Mouse (Mus musculus): ENCODE results near the gene Bach2. TPM values are rescaled to one million over a fixed set of nuclear protein-coding genes. Genes with fewer than 3 reads are reported as not detected.

The Bach2 gene
- total RNA-seq, 2 experiments from 2014 or later, result 15.1 to 16.1 TPM

DNA sequence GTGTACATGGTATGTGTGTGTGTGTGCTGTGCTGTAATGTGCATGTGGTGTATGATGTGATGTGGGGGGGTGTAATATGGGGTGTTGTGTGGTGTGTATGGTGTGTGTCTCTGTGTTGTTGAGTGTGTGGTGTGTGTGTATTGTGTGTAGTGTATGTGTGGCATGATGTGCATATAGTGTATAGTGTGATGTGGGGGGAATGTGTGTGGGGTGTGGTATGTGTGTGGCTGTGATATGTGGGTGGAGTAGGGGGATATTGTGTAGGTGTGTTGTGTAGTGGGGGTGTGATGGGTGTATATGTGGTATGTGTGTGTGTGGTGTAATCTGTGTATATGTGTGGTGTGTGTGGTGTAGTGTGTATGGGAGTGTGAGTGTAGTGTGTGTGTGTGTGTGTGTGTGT lies 15.0 kb upstream of the Bach2 start:
- no peak for DNase-seq (ENCODE audit: low spot score in 2 of 2)

DNA sequence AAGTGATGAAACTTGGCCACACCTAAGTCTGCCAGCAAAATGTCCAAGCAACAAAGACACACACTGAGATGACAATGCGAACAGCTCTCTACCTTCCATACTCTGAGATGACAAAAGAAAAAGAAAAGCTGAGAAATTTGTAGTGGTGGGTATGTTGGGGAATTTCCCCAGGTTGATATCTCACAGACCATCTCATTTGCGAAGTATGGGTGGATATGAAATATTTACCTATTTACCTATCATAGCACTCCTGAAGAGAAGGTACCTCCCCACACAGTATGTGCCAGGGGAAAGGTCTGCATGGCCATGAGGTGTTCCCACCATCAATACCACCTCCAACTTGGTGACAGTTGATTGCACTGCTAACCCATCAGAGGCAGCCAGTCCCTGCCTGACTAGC lies 13.4 kb upstream of the Bach2 start:
- DNase-seq (ENCODE audit: low spot score in 2 of 2), result no peak

DNA sequence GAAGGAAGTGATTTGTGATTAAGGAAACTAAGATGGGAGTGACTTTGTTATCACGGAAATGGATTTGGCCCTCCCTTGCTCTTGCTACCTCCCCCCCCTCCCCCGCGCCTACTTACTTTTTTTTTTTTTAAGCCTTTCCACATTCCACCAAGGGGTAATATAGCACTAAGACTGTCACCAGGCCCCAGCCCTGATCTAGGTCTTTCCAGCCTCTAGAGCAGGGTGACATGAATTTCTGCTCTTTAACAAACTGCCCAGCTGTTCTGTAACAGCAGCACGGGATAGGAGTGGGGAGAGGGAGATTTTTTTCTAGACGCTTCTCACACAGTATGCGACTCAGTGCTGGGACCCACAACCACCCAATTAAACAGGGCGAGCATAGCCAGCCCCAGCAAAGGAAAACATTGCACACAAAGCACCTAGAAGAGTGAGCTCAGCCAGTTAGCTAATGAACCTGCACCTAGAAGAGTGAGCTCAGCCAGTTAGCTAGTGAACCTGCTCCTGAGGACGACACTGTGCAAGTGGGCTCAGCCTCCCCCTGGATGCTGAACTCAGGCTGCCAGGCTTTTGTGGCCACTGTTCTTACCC lies 10.5 kb upstream of the Bach2 start:
- DNase-seq (ENCODE audit: low spot score in 2 of 2), result no peak

DNA sequence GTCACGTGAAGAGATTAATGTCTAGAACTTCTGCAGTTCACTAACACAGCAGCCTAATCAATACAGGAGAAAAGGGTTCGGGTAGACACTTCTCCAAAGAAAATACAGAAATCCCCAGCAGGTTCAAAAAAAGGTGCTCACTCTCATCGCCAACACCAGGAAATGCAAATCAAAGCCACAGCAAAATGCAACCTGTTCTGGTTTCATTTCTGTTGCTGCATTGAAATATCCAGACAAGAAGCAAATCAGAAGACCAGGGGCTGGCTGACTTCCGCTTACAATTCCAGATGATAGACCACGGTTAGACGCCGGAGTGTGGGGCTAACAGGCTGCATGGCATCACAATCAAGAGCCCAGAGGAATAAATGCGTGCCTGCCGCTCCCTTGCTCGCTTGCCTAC lies 9.3 kb upstream of the Bach2 start:
- no peak for DNase-seq (ENCODE audit: low spot score in 2 of 2)

DNA sequence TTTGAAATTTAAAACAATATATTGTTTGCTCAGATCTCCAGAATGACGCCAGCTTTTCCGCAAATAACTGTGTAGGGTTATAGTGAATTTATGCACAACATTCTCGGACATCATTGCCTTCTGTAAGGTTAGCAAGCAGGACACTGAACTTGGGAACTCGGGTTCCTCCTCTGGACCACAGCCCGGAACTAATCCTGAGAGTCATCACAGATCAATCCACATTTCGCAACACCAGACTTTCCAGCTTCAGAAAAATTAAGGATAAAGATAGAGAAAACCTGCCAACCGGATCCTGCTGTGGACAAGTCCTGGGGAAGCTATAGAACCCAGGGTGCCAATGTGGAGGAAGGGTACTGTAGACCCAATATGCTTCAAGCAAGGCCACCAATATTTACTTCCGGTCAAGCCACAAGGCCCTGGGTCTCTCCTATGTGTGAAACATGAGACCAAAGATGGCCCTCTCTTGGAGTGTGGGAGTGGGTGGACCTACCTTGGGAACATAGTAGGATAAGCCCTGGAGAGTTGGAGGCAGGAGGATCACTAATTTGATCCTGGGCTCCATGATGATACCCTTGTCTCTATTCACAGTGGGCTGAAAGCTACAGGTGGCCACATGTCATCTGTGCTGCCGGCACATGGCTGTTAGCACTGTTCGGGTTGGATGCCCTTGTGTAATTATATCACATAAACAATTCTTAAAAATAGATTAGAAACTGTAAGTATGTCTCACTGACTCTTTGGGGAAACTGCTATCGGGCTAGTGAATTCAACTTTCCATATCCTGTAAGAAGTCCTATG lies 7.1 kb upstream of the Bach2 start:
- no peak for DNase-seq (ENCODE audit: low spot score in 2 of 2)

DNA sequence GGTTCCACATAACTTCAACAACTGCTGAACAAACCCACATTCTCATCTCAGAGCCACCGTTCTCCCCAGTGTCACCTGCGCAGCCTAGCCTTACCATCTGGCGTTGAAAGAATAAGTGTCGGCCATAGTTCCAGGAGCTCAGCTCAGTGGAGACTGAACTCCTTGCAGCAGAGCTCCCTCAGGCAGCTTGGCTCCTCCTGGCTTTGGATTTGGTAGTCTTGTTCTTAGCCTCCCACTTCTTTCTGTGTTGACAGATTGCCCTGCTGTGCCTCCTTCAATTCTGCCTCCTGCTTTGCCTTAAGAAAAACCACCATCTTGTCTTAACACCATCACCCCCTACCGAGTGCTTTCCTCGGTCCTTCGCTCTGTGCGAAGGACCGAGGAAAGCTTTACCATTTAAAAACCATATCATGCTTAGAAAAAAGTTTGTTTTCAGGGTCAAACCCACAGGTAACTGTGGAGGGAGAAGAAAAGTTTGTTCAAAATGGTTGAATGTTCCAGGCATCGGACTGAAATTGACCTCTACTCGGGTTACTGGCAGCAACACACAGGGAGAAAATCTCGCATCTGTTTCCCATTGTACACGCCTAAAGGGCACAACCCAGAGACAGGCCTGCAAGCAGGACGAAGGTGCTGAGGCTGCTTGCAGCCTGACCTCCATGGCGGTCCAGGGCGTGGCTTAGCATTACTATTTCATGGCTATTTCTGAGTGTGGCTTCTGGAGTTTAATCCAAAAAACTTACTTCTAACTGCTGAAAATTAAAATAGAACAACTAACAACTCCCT lies 2.5 kb upstream of the Bach2 start:
- DNase-seq (ENCODE audit: low spot score in 2 of 2), result no peak

DNA sequence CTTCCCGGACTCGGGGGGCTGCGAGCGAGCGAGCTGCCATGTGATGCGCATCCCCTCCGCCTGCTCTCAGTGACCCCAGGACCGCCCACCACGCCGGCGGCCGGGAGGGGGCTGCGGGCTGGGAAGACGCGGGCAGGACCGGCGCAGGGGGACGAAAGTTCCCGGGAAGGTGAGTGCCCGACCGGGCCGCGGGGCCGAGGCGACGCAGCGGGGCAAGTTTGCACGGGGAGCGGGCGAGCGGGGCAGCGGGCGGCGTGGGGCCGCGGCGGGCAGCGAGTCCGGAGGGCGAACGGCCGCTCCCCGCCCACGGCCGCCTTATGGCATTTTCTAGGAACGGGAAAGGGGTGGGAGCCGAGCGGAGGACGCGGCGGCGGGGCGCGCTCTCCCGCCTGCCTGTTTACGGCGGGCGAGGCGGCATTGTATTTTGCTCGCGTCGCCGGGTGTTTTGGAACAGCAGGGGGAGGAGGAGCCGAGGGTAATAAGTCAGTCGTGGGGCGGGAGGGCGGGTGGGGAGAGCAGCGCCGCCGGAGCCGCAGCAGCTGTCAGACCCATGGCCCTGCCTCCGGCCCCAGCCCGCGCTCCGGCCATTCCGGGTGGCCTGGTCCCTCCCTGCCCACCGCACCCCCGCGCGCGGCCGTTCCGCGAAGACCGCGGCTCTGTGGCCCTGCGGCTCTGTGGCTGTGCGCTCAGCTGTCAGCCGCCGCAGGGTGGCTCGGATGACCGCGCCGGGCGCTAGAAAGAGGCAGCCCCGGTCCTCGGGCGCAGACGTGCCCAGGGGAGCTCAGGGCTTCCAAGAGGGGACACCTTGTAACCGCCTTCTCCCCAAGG lies 531 bp downstream of the Bach2 start:
- DNase-seq (ENCODE audit: low spot score in 2 of 2), result peak; percentile 64 to 80

DNA sequence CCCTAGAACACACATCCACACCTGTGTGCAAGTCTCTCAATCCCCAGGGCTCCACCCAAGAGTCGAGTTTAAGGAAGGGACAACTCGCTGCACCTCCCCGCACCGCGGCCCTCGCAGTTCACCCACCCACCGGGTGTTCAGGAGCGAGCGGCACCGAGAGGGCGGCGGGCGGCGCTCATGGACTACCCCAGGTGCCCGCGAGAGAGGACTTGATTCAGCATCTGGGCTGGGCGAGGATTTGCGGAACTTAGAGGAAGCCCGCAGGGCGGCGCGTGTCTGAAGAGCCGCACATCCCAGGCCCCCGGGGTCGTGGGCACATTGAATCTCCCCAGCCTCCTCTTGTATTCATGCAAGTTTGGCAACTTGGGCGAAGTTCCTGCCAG lies 1.1 kb downstream of the Bach2 start:
- peak; percentile 54 to 68 for DNase-seq (ENCODE audit: low spot score in 2 of 2)

DNA sequence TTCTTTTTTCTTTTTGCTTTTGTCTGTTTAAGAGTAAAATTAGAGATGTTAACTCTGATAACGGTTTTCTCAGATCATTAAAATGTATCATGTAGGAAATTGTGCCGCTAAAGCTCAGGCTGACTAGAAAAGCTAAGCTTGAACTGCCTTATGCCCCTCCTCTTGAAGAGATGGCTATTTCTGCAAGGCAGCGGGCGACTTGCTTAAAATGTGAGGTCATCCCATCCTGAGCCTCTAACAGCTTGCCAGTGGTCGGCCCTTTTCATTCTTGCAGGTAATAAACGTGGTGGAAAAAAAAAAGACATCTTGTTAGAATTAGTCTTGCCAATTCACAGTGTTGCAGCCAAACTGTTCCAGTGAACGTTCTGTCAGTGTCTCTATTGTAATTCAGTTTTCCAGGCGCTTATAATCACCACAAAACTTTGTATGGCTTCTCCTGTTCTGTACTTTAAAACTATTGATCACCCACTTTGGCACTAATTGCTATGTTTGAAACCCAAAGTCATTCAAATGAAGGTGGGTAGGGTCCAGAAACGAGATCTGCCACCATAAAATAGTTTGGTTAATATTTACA lies 1.9 kb downstream of the Bach2 start:
- DNase-seq (ENCODE audit: low spot score in 2 of 2), result no peak

DNA sequence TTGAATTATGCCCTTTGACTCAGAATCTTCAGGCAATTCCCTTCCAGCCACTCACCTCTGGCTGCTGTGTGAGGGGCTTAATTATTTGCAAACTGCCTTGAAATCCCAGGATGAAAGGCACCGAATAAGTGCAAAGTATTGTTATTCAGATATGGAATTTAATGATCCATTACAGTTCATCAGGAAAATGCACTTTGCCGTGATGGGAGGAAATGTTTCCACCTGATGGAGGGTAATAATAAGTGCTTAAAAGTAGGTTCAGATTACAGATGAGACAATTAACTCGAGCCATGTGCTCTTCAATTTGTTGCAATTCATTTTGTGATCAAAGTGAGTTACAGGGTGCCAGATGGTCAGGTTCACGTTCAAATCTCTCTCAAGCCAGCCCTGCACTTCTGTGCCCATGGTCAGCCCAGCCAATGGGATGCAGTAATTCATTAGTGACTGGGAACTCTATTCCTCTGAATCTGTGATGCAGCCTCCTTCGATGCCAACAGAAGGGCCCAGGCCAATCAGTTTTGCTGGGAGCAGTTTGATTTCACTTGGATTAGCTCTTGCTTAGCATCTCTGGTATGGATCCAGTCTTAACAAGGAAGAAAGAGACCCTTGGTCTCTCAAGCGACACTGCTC lies 2.9 kb downstream of the Bach2 start:
- no peak for DNase-seq (ENCODE audit: low spot score in 2 of 2)

DNA sequence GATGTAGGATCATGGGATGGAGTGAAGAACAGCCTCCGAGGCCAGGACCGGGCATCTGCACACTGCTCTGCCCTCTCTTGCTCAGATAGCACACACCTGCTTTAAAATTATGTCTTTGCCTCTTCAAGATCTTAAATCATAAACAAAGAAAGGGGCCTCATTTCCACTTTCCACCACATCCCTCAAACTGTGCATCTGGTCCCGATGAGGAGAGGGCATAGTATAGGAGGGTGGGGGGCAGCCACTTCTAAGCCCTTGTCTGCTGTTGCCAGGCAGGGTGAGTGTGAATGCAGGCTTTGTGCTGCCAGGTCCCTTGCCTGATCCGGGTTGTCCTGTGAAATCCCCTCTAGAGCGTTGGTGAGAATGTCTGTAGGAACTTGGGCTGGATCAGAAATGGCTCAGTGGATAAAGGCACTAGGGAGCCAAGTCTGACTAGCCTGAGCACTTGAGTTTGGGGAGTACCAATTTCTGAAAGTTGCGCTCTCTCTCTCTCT lies 3.6 kb downstream of the Bach2 start:
- DNase-seq (ENCODE audit: low spot score in 2 of 2), result no peak

DNA sequence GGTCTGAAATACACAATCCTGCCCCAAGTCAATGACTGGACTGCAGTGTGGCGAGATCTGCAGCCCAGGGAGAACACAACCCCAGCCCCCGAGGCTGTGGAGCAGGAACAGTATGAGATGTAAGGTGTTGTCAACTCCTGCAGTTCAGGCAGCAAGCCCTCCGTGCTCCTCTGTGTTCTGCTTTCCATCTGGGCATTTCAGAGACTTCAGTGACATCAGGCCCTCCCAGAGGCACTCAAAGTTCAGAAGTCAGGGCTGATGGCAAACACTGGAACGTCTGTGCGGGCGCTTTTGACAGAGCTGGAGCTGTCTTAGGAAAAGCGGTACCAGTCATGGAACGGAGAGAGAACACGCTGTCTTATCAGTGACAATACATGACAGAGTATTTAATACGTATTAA lies 4.9 kb downstream of the Bach2 start:
- DNase-seq (ENCODE audit: low spot score in 2 of 2), result no peak

DNA sequence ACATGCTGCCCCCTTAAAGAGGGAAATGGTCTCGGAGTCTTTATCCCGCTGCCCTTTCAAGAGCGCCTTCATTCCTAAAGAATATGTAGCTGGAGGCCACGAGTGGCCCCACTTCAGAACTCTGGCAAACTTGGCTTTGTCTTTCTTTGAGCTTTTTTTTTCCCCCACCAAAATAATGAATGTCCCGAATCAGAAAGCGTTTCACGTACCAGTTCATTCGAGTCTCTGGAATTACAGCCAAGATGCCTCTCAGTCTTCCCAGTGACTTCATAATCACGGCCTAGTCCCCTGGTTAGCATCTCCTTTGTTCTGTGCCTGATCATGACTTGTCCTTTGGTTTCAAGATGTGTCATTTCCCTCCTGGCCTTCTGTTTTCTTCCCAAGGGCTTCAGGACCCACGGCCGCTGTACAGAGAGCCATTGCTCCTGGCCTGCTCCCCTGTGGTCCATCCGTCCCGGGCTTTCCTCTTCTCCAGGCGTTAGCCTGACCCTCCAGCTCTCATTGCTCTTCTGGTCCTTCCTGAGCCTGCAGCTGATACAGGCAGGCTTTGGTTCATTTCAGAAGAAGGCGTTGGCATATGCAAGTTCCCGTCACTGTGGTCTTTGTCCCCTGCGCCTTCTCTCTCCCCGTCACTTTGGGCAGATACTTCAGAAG lies 5.6 kb downstream of the Bach2 start:
- DNase-seq (ENCODE audit: low spot score in 2 of 2), result no peak

DNA sequence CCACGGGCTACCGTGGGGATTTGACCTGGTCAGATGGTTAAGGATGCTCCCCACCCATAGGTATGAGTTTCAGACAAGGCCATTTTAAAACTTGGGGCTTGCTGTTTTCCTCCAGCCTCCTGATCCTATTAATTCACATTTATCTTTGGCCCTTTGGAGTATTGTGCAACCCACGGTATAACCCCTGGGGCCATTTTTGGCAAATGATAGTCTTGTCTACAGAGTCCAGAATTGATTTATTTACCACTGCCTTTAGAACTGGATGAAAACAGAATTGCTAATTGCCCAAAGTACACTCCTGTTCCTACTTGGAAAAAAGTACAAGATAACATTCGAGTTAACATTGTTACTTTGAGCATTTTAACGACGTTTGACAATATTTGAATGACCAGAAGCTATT lies 7.0 kb downstream of the Bach2 start:
- DNase-seq (ENCODE audit: low spot score in 2 of 2), result no peak

DNA sequence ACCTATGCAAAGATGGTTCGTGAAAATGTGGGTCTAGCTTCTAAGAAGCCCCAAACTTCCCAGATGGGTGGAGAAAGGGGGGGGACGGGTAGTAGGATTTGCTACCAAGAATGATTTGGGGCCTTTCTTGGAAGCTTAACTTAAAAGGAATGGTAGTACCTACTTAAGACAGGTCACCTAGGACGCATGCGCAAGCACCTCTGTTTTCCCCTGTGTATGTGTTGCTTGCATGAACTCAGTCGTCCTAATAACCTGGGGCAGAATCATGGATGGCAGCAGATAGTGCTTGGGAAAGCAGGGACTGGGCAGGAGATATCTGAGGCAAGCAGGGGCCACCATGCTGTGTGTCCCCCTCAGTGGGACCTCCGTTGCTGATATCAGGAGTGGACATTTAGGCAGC lies 7.4 kb downstream of the Bach2 start:
- no peak for DNase-seq (ENCODE audit: low spot score in 2 of 2)

DNA sequence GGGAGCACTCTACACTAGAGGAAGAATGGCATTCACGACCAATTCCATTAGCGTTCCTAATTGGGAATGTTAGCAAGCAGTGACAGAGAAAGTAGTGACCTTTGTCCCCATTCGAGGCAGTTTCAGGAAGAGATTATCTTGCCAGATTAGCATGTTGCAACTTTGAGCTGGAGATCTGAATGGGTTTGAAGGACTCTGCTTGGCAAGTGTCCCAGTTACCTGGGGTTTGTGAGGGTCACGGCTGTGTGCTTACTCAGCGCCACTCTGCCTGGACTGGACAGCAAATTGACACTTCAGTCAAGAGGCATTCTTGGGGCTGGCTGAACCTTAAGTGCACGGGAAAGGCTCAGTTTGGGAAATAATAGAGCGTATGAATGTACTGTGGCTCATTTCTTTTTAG lies 8.2 kb downstream of the Bach2 start:
- no peak for DNase-seq (ENCODE audit: low spot score in 2 of 2)

DNA sequence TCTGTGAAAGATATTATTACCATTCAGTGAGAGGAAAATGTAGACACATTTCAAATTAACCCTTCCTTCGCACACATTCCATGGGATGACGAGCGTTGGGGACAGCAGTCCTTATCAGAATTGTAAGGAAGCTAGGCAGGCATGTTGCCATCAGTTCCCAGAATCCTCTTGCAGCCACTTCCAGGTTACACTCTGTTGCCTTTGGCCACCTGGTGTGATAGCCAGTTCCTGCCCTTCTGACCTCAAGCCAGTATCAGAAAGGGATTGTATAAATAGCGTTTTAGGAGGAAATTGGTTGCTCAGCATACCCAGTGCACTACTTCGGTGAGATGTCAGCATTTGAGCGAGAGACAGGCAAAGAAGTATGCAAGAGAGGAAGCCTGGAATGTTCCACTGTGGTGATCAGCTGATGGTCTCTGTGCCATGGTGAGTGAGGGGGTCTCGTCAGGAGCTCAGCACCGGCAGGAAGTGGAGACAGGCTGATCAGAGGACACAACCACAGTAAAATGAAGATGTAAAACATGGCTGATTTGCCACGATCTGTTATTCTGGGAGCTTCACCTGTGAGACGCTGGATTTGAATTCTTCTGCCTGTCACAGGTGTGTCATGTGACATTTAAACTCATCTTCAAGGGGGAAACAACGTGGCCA lies 9.0 kb downstream of the Bach2 start:
- no peak for DNase-seq (ENCODE audit: low spot score in 2 of 2)

DNA sequence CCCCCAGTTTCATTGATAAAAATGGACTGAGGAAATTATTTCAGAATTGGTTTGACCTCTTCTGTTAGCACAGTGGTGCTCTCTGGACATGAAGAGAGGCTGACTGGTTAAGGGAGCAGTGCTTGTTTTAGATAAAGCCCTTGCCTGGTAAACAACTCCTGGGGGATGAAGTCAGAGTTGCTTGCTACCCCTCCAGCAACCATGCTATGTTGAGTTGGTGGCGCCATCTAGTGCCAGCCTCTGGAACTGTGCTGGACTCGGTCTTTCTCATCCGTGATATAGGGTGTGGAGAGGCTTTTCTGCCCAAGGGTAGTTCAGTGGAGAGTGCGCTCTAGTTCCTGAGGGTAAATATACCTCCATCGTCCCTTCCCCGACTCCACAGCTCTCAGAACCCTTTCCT lies 9.6 kb downstream of the Bach2 start:
- DNase-seq (ENCODE audit: low spot score in 2 of 2), result peak; percentile 60 to 80

DNA sequence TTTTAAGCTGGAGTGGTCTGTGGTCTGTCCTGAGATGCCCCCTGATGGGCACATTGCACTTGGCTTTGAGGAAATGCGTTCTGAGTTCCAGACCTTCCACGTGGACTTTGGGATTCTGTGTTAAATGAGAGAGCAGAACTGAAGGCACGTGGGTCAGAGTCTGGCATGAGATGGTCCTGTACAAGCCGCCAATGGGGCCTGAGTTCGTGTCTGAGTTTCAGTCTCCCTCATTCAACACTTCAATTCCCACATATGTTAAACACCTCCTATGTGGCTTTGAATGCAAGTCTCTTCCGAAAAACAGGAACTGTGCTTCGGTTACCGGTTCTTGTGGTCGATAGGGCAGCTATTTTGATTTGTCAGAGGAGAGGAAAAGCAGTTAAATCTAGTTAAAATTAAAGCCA lies 10.4 kb downstream of the Bach2 start:
- DNase-seq (ENCODE audit: low spot score in 2 of 2), result no peak

Data from gastrocnemius, postnatal 4 days (tissue).